Mouse (Mus musculus): ENCODE measurements around the gene Rabgap1l.
"Not testable (repeated sequence)": the region's sequence is repeated elsewhere in the genome, so short reads cannot be mapped to it uniquely, and the experiment has no call there.

Rabgap1l gene

GRCm38 (mm10) chr1:160286400-160287057 lies 506.5 kb downstream of the Rabgap1l start:
- no peak for DNase-seq (ENCODE audit: extremely low spot score, low spot score)

GRCm38 (mm10) chr1:160284241-160284640 lies 508.8 kb downstream of the Rabgap1l start:
- no peak for DNase-seq (ENCODE audit: extremely low spot score, low spot score)

- not testable (repeated sequence) for DNase-seq (ENCODE audit: extremely low spot score, low spot score)
These were observed 510.7 kb downstream of the Rabgap1l start for GRCm38 (mm10) chr1:160282166-160282874.

- no peak for DNase-seq (ENCODE audit: extremely low spot score, low spot score)
These were observed 511.5 kb downstream of the Rabgap1l start for GRCm38 (mm10) chr1:160281337-160282084.

GRCm38 (mm10) chr1:160280603-160281002 lies 512.4 kb downstream of the Rabgap1l start:
- no peak for DNase-seq (ENCODE audit: extremely low spot score, low spot score)

- no peak for DNase-seq (ENCODE audit: extremely low spot score, low spot score)
These were observed 514.9 kb downstream of the Rabgap1l start for GRCm38 (mm10) chr1:160277940-160278682.

GRCm38 (mm10) chr1:160275248-160275647 lies 517.8 kb downstream of the Rabgap1l start:
- DNase-seq (ENCODE audit: extremely low spot score, low spot score): no peak

GRCm38 (mm10) chr1:160273133-160273743 lies 519.8 kb downstream of the Rabgap1l start:
- DNase-seq (ENCODE audit: extremely low spot score, low spot score): no peak

GRCm38 (mm10) chr1:160271282-160271967 lies 521.6 kb downstream of the Rabgap1l start:
- no peak for DNase-seq (ENCODE audit: extremely low spot score, low spot score)

- no peak for DNase-seq (ENCODE audit: extremely low spot score, low spot score)
These were observed 524.7 kb downstream of the Rabgap1l start for GRCm38 (mm10) chr1:160268322-160268721.

GRCm38 (mm10) chr1:160263630-160264346 lies 529.2 kb downstream of the Rabgap1l start:
- DNase-seq (ENCODE audit: extremely low spot score, low spot score): no peak

GRCm38 (mm10) chr1:160263053-160263452 lies 530.0 kb downstream of the Rabgap1l start:
- no peak for DNase-seq (ENCODE audit: extremely low spot score, low spot score)

- DNase-seq (ENCODE audit: extremely low spot score, low spot score): no peak
These were observed 530.6 kb downstream of the Rabgap1l start for GRCm38 (mm10) chr1:160262415-160262814.

GRCm38 (mm10) chr1:160261849-160262248 lies 531.2 kb downstream of the Rabgap1l start:
- no peak for DNase-seq (ENCODE audit: extremely low spot score, low spot score)

- DNase-seq (ENCODE audit: extremely low spot score, low spot score): no peak
These were observed 532.4 kb downstream of the Rabgap1l start for GRCm38 (mm10) chr1:160260605-160261004.

GRCm38 (mm10) chr1:160259884-160260283 lies 533.1 kb downstream of the Rabgap1l start:
- DNase-seq (ENCODE audit: extremely low spot score, low spot score): no peak

- no peak for DNase-seq (ENCODE audit: extremely low spot score, low spot score)
These were observed 539.9 kb downstream of the Rabgap1l start for GRCm38 (mm10) chr1:160253108-160253507.

- DNase-seq (ENCODE audit: extremely low spot score, low spot score): no peak
These were observed 541.5 kb downstream of the Rabgap1l start for GRCm38 (mm10) chr1:160251388-160252007.

GRCm38 (mm10) chr1:160250782-160251181 lies 542.2 kb downstream of the Rabgap1l start:
- no peak for DNase-seq (ENCODE audit: extremely low spot score, low spot score)
